Mouse (Mus musculus) lung, postnatal 25 days (tissue): ENCODE data around the gene Svs1.

ENCODE experiments used
- DNase-seq: peaks from one replicate; pipeline ENCODE4 v3.0.0; 2022; ENCODE audit warnings: low spot score

Svs1 gene

GRCm38 (mm10) chr6:49011191-49011590 is 24.5 kb downstream of the Svs1 start:
- DNase-seq = no peak

- DNase-seq = no peak
Measured at GRCm38 (mm10) chr6:49013023-49013422, 26.4 kb downstream of the Svs1 start.

GRCm38 (mm10) chr6:49013458-49013857 is 26.8 kb downstream of the Svs1 start:
- no peak for DNase-seq

GRCm38 (mm10) chr6:49017150-49017549 is 30.5 kb downstream of the Svs1 start:
- no peak for DNase-seq

GRCm38 (mm10) chr6:49019341-49019740 is 32.7 kb downstream of the Svs1 start:
- no peak for DNase-seq

GRCm38 (mm10) chr6:49021141-49022012 is 34.7 kb downstream of the Svs1 start:
- no peak for DNase-seq

GRCm38 (mm10) chr6:49022384-49022783 is 35.7 kb downstream of the Svs1 start:
- no peak for DNase-seq

GRCm38 (mm10) chr6:49023315-49023714 is 36.7 kb downstream of the Svs1 start:
- DNase-seq = no peak

GRCm38 (mm10) chr6:49025290-49025689 is 38.6 kb downstream of the Svs1 start:
- no peak for DNase-seq

- DNase-seq = no peak
Measured at GRCm38 (mm10) chr6:49026496-49026895, 39.8 kb downstream of the Svs1 start.

- no peak for DNase-seq
Measured at GRCm38 (mm10) chr6:49028019-49028418, 41.4 kb downstream of the Svs1 start.

- no peak for DNase-seq
Measured at GRCm38 (mm10) chr6:49028708-49029107, 42.0 kb downstream of the Svs1 start.

- no peak for DNase-seq
Measured at GRCm38 (mm10) chr6:49031230-49031629, 44.6 kb downstream of the Svs1 start.

GRCm38 (mm10) chr6:49032783-49033182 is 46.1 kb downstream of the Svs1 start:
- DNase-seq = no peak

GRCm38 (mm10) chr6:49036275-49037267 is 49.9 kb downstream of the Svs1 start, which contains the start of gene Gpnmb:
Gpnmb (plus strand) TSS chr6:49036546.
- no peak for DNase-seq

- DNase-seq = no peak
Measured at GRCm38 (mm10) chr6:49037268-49037662, 50.6 kb downstream of the Svs1 start.

- DNase-seq = peak; percentile 35
Measured at GRCm38 (mm10) chr6:49039470-49040180, 53.0 kb downstream of the Svs1 start.
